Comparison of ENCODE assay signal across 10 mouse cellular contexts in genomic region chr11:98752562-98753140, GRCm38 (mm10). TPM values are rescaled to one million over a fixed set of nuclear protein-coding genes. Genes with fewer than 3 reads are reported as not detected.
A peak's percentile ranks its signal among the peaks of the same experiment; 100 is the strongest.
DNase-seq lines count a peak whose midpoint lies in the region; ATAC-seq lines count a peak whose summit lies in the region.
"Had no signal": no experiment of that assay in that cellular context is flagged by ENCODE, and none has a peak within 500 bp of the region (broad histone marks: within the 10 kb centered on the region; RNA-seq: fewer than 3 reads in every experiment).

No protein-coding gene starts in this region.

- no peaks in the 10 kb centered on the region for H3K27me3 ChIP-seq in heart, embryonic 10.5 days (ENCODE audit: insufficient read depth, poor library complexity, severe bottlenecking)
- no peaks in the 10 kb centered on the region for H3K27me3 ChIP-seq in megakaryocyte, embryonic 14.5 days (replicated peaks)
- no peaks in the 10 kb centered on the region for H3K27me3 ChIP-seq in limb, embryonic 10.5 days (ENCODE audit: low read depth, poor library complexity, severe bottlenecking)
- no peaks in the 10 kb centered on the region for H3K27me3 ChIP-seq in stomach, embryonic 16.5 days (ENCODE audit: control insufficient read depth, insufficient read depth, low read length)

- intact Hi-C loops in left cerebral cortex, postnatal 25 days (cut with DNase I), result no loop called here

- WGBS in heart, embryonic 10.5 days, result 85% methylated on average over 10 of the region's 10 CpGs
- WGBS in limb, embryonic 10.5 days, result 85% methylated on average over 10 of the region's 10 CpGs
- WGBS in stomach, embryonic 16.5 days, result 78% methylated on average over 10 of the region's 10 CpGs

- H3K4me1 ChIP-seq in heart, embryonic 10.5 days, result peaks cover 91% of the 10 kb centered on the region
- H3K4me1 ChIP-seq in megakaryocyte, embryonic 14.5 days, result peaks cover 97% of the 10 kb centered on the region
- peaks cover 66% of the 10 kb centered on the region for H3K4me1 ChIP-seq in limb, embryonic 10.5 days
- H3K4me1 ChIP-seq in stomach, embryonic 16.5 days (ENCODE audit: control insufficient read depth, insufficient read depth, low read length), result peaks cover 72% of the 10 kb centered on the region

- ATAC-seq in megakaryocyte, adult 5-6 weeks (ENCODE audit: poor library complexity, severe bottlenecking), result no peak
- no peak for ATAC-seq in stomach, embryonic 16.5 days (ENCODE audit: insufficient read depth, low FRiP score)

- H3K4me2 ChIP-seq in stomach, embryonic 16.5 days (ENCODE audit: low read depth, low read length), result 0 out of 2 replicates have a peak overlapping the region, but pooled peaks have one; percentile 36

- peak overlapping the region; percentile 90 for H3K27ac ChIP-seq in heart, embryonic 10.5 days
- 0 out of 2 replicates have a peak overlapping the region, but pooled peaks have one; percentile 21 for H3K27ac ChIP-seq in limb, embryonic 10.5 days
- H3K27ac ChIP-seq in stomach, embryonic 16.5 days (ENCODE audit: low read length), result peak overlapping the region; percentile 96

- no peaks in the 10 kb centered on the region for H3K9me3 ChIP-seq in heart, embryonic 10.5 days
- no peaks in the 10 kb centered on the region for H3K9me3 ChIP-seq in megakaryocyte, embryonic 14.5 days
- no peaks in the 10 kb centered on the region for H3K9me3 ChIP-seq in limb, embryonic 10.5 days (replicated peaks)
- no peaks in the 10 kb centered on the region for H3K9me3 ChIP-seq in stomach, embryonic 16.5 days (replicated peaks; ENCODE audit: control insufficient read depth, low read length)

- H3K4me3 ChIP-seq in heart, embryonic 10.5 days, result no peak overlapping the region
- H3K4me3 ChIP-seq in megakaryocyte, embryonic 14.5 days (replicated peaks), result peak overlapping the region; percentile 30
- no peak overlapping the region for H3K4me3 ChIP-seq in limb, embryonic 10.5 days
- H3K4me3 ChIP-seq in stomach, embryonic 16.5 days (replicated peaks; ENCODE audit: low read length), result no peak overlapping the region

- no peak for DNase-seq in heart, embryonic 10.5 days (ENCODE audit: low spot score)
- no peak for DNase-seq in heart, adult 8-10 months (ENCODE audit: low spot score)
- no peak for DNase-seq in limb, embryonic 10.5 days (ENCODE audit: low spot score)
- no peak for DNase-seq in left cerebral cortex, postnatal 25 days (ENCODE audit: low spot score in 2 of 2)
- no peak for DNase-seq in frontal cortex, postnatal 25 days (ENCODE audit: low spot score in 2 of 2)
- DNase-seq: adrenal gland, adult 2 months had no signal

- peaks cover 32% of the 10 kb centered on the region for H3K36me3 ChIP-seq in heart, embryonic 10.5 days
- H3K36me3 ChIP-seq in megakaryocyte, embryonic 14.5 days (replicated peaks; ENCODE audit: low read length), result peaks cover 60% of the 10 kb centered on the region
- peaks cover 17% of the 10 kb centered on the region for H3K36me3 ChIP-seq in limb, embryonic 10.5 days
- no peaks in the 10 kb centered on the region for H3K36me3 ChIP-seq in stomach, embryonic 16.5 days (ENCODE audit: control insufficient read depth, insufficient read depth, low read length)

- H3K9ac ChIP-seq in stomach, embryonic 16.5 days (ENCODE audit: low read length), result peak overlapping the region; percentile 46

RNA-seq across cellular contexts. Expression of gene Thra, which starts 12.2 kb away (rescaled TPM):
- polyA plus RNA-seq in heart, embryonic 10.5 days (2016; fragmentation: Nextera tagmentation; extraction: Ambion mirVana), result 19.2 and 23.2 TPM in 2 replicates
- 10 to 100 TPM; 92.5 to 98.4 (median 95.1) TPM for total RNA-seq in heart, adult 8-10 months (2022)
- polyA plus RNA-seq in megakaryocyte, embryonic 14.5 days (2012; ENCODE audit: insufficient read depth, low replicate concordance), result 37.6 and 38.9 TPM in 2 replicates
- 10.0 and 11.6 TPM in 2 replicates for total RNA-seq in megakaryocyte, adult 5-6 weeks (2015)
- total RNA-seq in megakaryocyte, adult 5-6 weeks (2017), result 8.0 and 9.0 TPM in 2 replicates
- polyA plus RNA-seq in limb, embryonic 10.5 days (2016; fragmentation: Nextera tagmentation; extraction: Ambion mirVana), result 6.3 and 11.6 TPM in 2 replicates
- polyA plus RNA-seq in stomach, embryonic 16.5 days (2015; fragmentation: Nextera tagmentation; extraction: Ambion mirVana), result 32.9 and 37.8 TPM in 2 replicates
- 100 to 1,000 TPM; 719 to 771 TPM for total RNA-seq in left cerebral cortex, postnatal 25 days (2021)

RNA-seq across cellular contexts. Expression of gene Nr1d1, which starts 22.5 kb away (rescaled TPM):
- 3.6 and 5.9 TPM in 2 replicates for polyA plus RNA-seq in heart, embryonic 10.5 days (2016; fragmentation: Nextera tagmentation; extraction: Ambion mirVana)
- 100 to 1,000 TPM in 2 of 4 experiments, 10 to 100 TPM in 2; 81.4 to 121 (median 101) TPM for total RNA-seq in heart, adult 8-10 months (2022)
- 5.6 and 22.1 TPM in 2 replicates for polyA plus RNA-seq in megakaryocyte, embryonic 14.5 days (2012; ENCODE audit: insufficient read depth, low replicate concordance)
- 0.11 and 0.25 TPM in 2 replicates for total RNA-seq in megakaryocyte, adult 5-6 weeks (2015)
- total RNA-seq in megakaryocyte, adult 5-6 weeks (2017), result 0.12 and 0.37 TPM in 2 replicates
- 1.2 and 1.5 TPM in 2 replicates for polyA plus RNA-seq in limb, embryonic 10.5 days (2016; fragmentation: Nextera tagmentation; extraction: Ambion mirVana)
- polyA plus RNA-seq in stomach, embryonic 16.5 days (2015; fragmentation: Nextera tagmentation; extraction: Ambion mirVana), result 2.6 and 4.1 TPM in 2 replicates
- 100 to 1,000 TPM in 1 of 2 experiments, 10 to 100 TPM in 1; 92.5 to 121 TPM for total RNA-seq in left cerebral cortex, postnatal 25 days (2021)

RNA-seq across cellular contexts. Expression of gene Med24, which starts 23.4 kb away (rescaled TPM):
- polyA plus RNA-seq in heart, embryonic 10.5 days (2016; fragmentation: Nextera tagmentation; extraction: Ambion mirVana), result 54.6 and 56.5 TPM in 2 replicates
- total RNA-seq in heart, adult 8-10 months (2022), result 10 to 100 TPM; 44.4 to 49.9 (median 46.8) TPM
- 40.2 and 55.7 TPM in 2 replicates for polyA plus RNA-seq in megakaryocyte, embryonic 14.5 days (2012; ENCODE audit: insufficient read depth, low replicate concordance)
- 17.9 and 21.5 TPM in 2 replicates for total RNA-seq in megakaryocyte, adult 5-6 weeks (2015)
- total RNA-seq in megakaryocyte, adult 5-6 weeks (2017), result 22.6 and 31.3 TPM in 2 replicates
- 77.3 and 82.6 TPM in 2 replicates for polyA plus RNA-seq in limb, embryonic 10.5 days (2016; fragmentation: Nextera tagmentation; extraction: Ambion mirVana)
- polyA plus RNA-seq in stomach, embryonic 16.5 days (2015; fragmentation: Nextera tagmentation; extraction: Ambion mirVana), result 42.2 and 44.2 TPM in 2 replicates
- 100 to 1,000 TPM; 116 to 131 TPM for total RNA-seq in left cerebral cortex, postnatal 25 days (2021)

RNA-seq across cellular contexts. Expression of gene Msl1, which starts 42.7 kb away (rescaled TPM):
- 14.0 and 21.6 TPM in 2 replicates for polyA plus RNA-seq in heart, embryonic 10.5 days (2016; fragmentation: Nextera tagmentation; extraction: Ambion mirVana)
- total RNA-seq in heart, adult 8-10 months (2022), result 10 to 100 TPM; 72.1 to 84.3 (median 78.7) TPM
- polyA plus RNA-seq in megakaryocyte, embryonic 14.5 days (2012; ENCODE audit: insufficient read depth, low replicate concordance), result 30.0 and 46.8 TPM in 2 replicates
- 73.7 and 74.9 TPM in 2 replicates for total RNA-seq in megakaryocyte, adult 5-6 weeks (2015)
- 111 and 119 TPM in 2 replicates for total RNA-seq in megakaryocyte, adult 5-6 weeks (2017)
- 22.8 and 25.0 TPM in 2 replicates for polyA plus RNA-seq in limb, embryonic 10.5 days (2016; fragmentation: Nextera tagmentation; extraction: Ambion mirVana)
- 18.0 and 18.4 TPM in 2 replicates for polyA plus RNA-seq in stomach, embryonic 16.5 days (2015; fragmentation: Nextera tagmentation; extraction: Ambion mirVana)
- total RNA-seq in left cerebral cortex, postnatal 25 days (2021), result 100 to 1,000 TPM; 190 to 193 TPM

RNA-seq across cellular contexts. Expression of gene Csf3, which starts 51.6 kb away (rescaled TPM):
- not detected in 2 replicates for polyA plus RNA-seq in heart, embryonic 10.5 days (2016; fragmentation: Nextera tagmentation; extraction: Ambion mirVana)
- total RNA-seq in heart, adult 8-10 months (2022), result not detected
- polyA plus RNA-seq in megakaryocyte, embryonic 14.5 days (2012; ENCODE audit: insufficient read depth, low replicate concordance), result not detected in 2 replicates
- not detected in 2 replicates for total RNA-seq in megakaryocyte, adult 5-6 weeks (2015)
- total RNA-seq in megakaryocyte, adult 5-6 weeks (2017), result not detected in 2 replicates
- polyA plus RNA-seq in limb, embryonic 10.5 days (2016; fragmentation: Nextera tagmentation; extraction: Ambion mirVana), result not detected in 2 replicates
- polyA plus RNA-seq in stomach, embryonic 16.5 days (2015; fragmentation: Nextera tagmentation; extraction: Ambion mirVana), result not detected in 2 replicates
- not detected for total RNA-seq in left cerebral cortex, postnatal 25 days (2021)
- total RNA-seq: adrenal gland, adult 2 months; gastrocnemius, adult 8-10 months had no signal
- polyA plus RNA-seq: adrenal gland, adult 2 months had no signal

Comparison
In these comparisons a context has a peak if more than half of its experiments do, and no peak if none do; other contexts are left out.
1. H3K27ac ChIP-seq: peak in every context shown above with its lines; median percentile 96 in stomach, embryonic 16.5 days; 90 in heart, embryonic 10.5 days; 21 in limb, embryonic 10.5 days.